Mouse (Mus musculus) kidney, embryonic 16.5 days (tissue): ENCODE measurements around the gene Zmynd8. TPM values are rescaled to one million over a fixed set of nuclear protein-coding genes. Genes with fewer than 3 reads are reported as not detected.

Experiments used
- ATAC-seq: fragments of 200-750 bp; cut with Nextera tagmentation; 2 replicates; pipeline ENCODE4 v1.8.0; 2017; ENCODE audit warnings: moderate TSS enrichment; ENCODE audit not compliant: low FRiP score, low TSS enrichment
- H3K27ac ChIP-seq: fragments of 300-500 bp; sonication (generic); 2 replicates; pipeline ENCODE4 v1.5.1; 2014; ENCODE audit warnings: low read length
- H3K27me3 ChIP-seq: fragments of 300-500 bp; sonication (generic); 2 replicates; pipeline ENCODE4 v1.6.1; 2014; ENCODE audit warnings: low read length, control low read depth, mixed read lengths; ENCODE audit not compliant: insufficient read depth
- H3K36me3 ChIP-seq: fragments of 300-500 bp; sonication (generic); 2 replicates; pipeline ENCODE4 v1.6.1; 2014; ENCODE audit warnings: low read length, control low read depth, mixed read lengths; ENCODE audit not compliant: insufficient read depth
- H3K4me1 ChIP-seq: fragments of 300-500 bp; sonication (generic); 2 replicates; pipeline ENCODE4 v1.6.1; 2014; ENCODE audit warnings: low read length, control low read depth, mixed read lengths; ENCODE audit not compliant: insufficient read depth
- H3K4me2 ChIP-seq: fragments of 300-500 bp; sonication (generic); replicated peaks from 2 replicates; pipeline ENCODE4 v1.6.1; 2014; ENCODE audit warnings: low read depth, low read length
- H3K4me3 ChIP-seq: fragments of 300-500 bp; sonication (generic); 2 replicates; pipeline ENCODE4 v1.5.1; 2014; ENCODE audit warnings: mild to moderate bottlenecking, low read length
- H3K9ac ChIP-seq: fragments of 300-500 bp; sonication (generic); replicated peaks from 2 replicates; pipeline ENCODE4 v1.6.1; 2014; ENCODE audit warnings: low read length
- H3K9me3 ChIP-seq: fragments of 300-500 bp; sonication (generic); 2 replicates; pipeline ENCODE4 v1.6.1; 2016; ENCODE audit warnings: low read length, control low read depth
- WGBS: fragments of 180-500 bp; shearing (Covaris S2); extraction: QIAGEN DNeasy Blood & Tissue Kit; methylation state at CpG from one replicate; pipeline ENCODE4 v1.1.7; 2014; 5-methylcytosine and 5-hydroxymethylcytosine counted together
- polyA plus RNA-seq: library from polyadenylated mRNA; unstranded; fragments of >200 nt; fragmentation: Nextera tagmentation; extraction: Ambion mirVana; gene quantifications from 2 replicates; pipeline ENCODE4 v1.2.1, GENCODE M21; 2015

Gene Zmynd8
- polyA plus RNA-seq, 1 experiment from 2014 or later = 58.2 TPM

GRCm38 (mm10) chr2:165883006-165883405 lies 15.8 kb downstream of the Zmynd8 start:
- H3K27ac ChIP-seq = peak overlapping the region; percentile 100
- peak overlapping the region; percentile 80 for H3K4me2 ChIP-seq
- 4% methylated on average over 6 of the region's 6 CpGs for WGBS
- no peaks in the 10 kb centered on the region for H3K9me3 ChIP-seq
- H3K4me3 ChIP-seq = peak overlapping the region; percentile 39
- H3K9ac ChIP-seq = peak overlapping the region; percentile 86
- H3K4me1 ChIP-seq = peaks cover 96% of the 10 kb centered on the region
- ATAC-seq = no peak
- no peaks in the 10 kb centered on the region for H3K27me3 ChIP-seq
- no peaks in the 10 kb centered on the region for H3K36me3 ChIP-seq

- Histone ChIP-seq H3K4me3 (peak overlapping the region; percentile 39), H3K36me3 (no peaks in the 10 kb centered on the region), H3K4me2 (peak overlapping the region; percentile 80), H3K27me3 (no peaks in the 10 kb centered on the region), H3K9me3 (no peaks in the 10 kb centered on the region), H3K27ac (peak overlapping the region; percentile 100), H3K4me1 (peaks cover 96% of the 10 kb centered on the region), H3K9ac (peak overlapping the region; percentile 86)
- no peak for ATAC-seq
- WGBS = 15% methylated on average over 11 of the region's 13 CpGs
Observed at GRCm38 (mm10) chr2:165881585-165882431, 17.0 kb downstream of the Zmynd8 start.

GRCm38 (mm10) chr2:165881220-165881584 lies 17.6 kb downstream of the Zmynd8 start:
- Histone ChIP-seq H3K36me3 (no peaks in the 10 kb centered on the region), H3K9me3 (no peaks in the 10 kb centered on the region), H3K9ac (no peak overlapping the region; the same call in 1 of the 2 replicates), H3K4me1 (peaks cover 96% of the 10 kb centered on the region), H3K27ac (peak overlapping the region; percentile 100), H3K27me3 (no peaks in the 10 kb centered on the region), H3K4me2 (peak overlapping the region; percentile 80), H3K4me3 (peak overlapping the region; percentile 39; the same call in 1 of the 2 replicates)
- 5% methylated on average over 3 of the region's 3 CpGs for WGBS
- no peak for ATAC-seq

- H3K4me2 ChIP-seq = peak overlapping the region; percentile 80
- no peak for ATAC-seq
- H3K4me1 ChIP-seq = peaks cover 96% of the 10 kb centered on the region
- H3K27me3 ChIP-seq = no peaks in the 10 kb centered on the region
- WGBS = 8% methylated on average over 15 of the region's 15 CpGs
- peak overlapping the region; percentile 100 for H3K27ac ChIP-seq
- peak overlapping the region; percentile 24 for H3K4me3 ChIP-seq
- H3K9me3 ChIP-seq = no peaks in the 10 kb centered on the region
- no peaks in the 10 kb centered on the region for H3K36me3 ChIP-seq
- H3K9ac ChIP-seq = peak overlapping the region; percentile 71
Observed at GRCm38 (mm10) chr2:165880501-165881182, 18.2 kb downstream of the Zmynd8 start.

- Histone ChIP-seq H3K27me3 (no peaks in the 10 kb centered on the region), H3K36me3 (no peaks in the 10 kb centered on the region; the same call in 1 of the 2 replicates), H3K4me2 (peak overlapping the region; percentile 80), H3K4me3 (peak overlapping the region; percentile 16; the same call in 1 of the 2 replicates), H3K9me3 (no peaks in the 10 kb centered on the region), H3K27ac (peak overlapping the region; percentile 100), H3K4me1 (peaks cover 97% of the 10 kb centered on the region), H3K9ac (peak overlapping the region; percentile 71)
- WGBS = 8% methylated on average over 16 of the region's 16 CpGs
- ATAC-seq = no peak
Observed at GRCm38 (mm10) chr2:165879403-165880178, 19.2 kb downstream of the Zmynd8 start.

GRCm38 (mm10) chr2:165878907-165879361 lies 19.9 kb downstream of the Zmynd8 start:
- Histone ChIP-seq H3K4me1 (peaks cover 98% of the 10 kb centered on the region), H3K9ac (peak overlapping the region; percentile 38), H3K36me3 (no peaks in the 10 kb centered on the region; the same call in 1 of the 2 replicates), H3K27me3 (no peaks in the 10 kb centered on the region), H3K27ac (peak overlapping the region; percentile 100), H3K4me2 (peak overlapping the region; percentile 80), H3K4me3 (peak overlapping the region; percentile 11; the same call in 1 of the 2 replicates), H3K9me3 (no peaks in the 10 kb centered on the region)
- ATAC-seq = no peak
- WGBS = 19% methylated on average over 8 of the region's 8 CpGs

GRCm38 (mm10) chr2:165878021-165878585 lies 20.7 kb downstream of the Zmynd8 start:
- 20% methylated on average over 10 of the region's 10 CpGs for WGBS
- Histone ChIP-seq H3K27ac (peak overlapping the region; percentile 97), H3K9me3 (no peaks in the 10 kb centered on the region), H3K4me1 (peaks cover 98% of the 10 kb centered on the region), H3K4me2 (peak overlapping the region; percentile 80), H3K36me3 (no peaks in the 10 kb centered on the region; the same call in 1 of the 2 replicates), H3K4me3 (peak overlapping the region; percentile 1; the same call in 1 of the 2 replicates), H3K9ac (peak overlapping the region; percentile 49), H3K27me3 (no peaks in the 10 kb centered on the region)
- no peak for ATAC-seq

GRCm38 (mm10) chr2:165877180-165877579 lies 21.6 kb downstream of the Zmynd8 start:
- ATAC-seq = no peak

More at GRCm38 (mm10) chr2:165877180-165877579, 21.6 kb downstream of the Zmynd8 start:
- Histone ChIP-seq H3K4me3 (no peak overlapping the region), H3K27ac (peak overlapping the region; percentile 97), H3K4me2 (peak overlapping the region; percentile 80), H3K36me3 (no peaks in the 10 kb centered on the region; the same call in 1 of the 2 replicates), H3K4me1 (peaks cover 91% of the 10 kb centered on the region), H3K9me3 (no peaks in the 10 kb centered on the region), H3K27me3 (no peaks in the 10 kb centered on the region), H3K9ac (peak overlapping the region; percentile 49)
- WGBS = 62% methylated on average over 4 of the region's 4 CpGs
